Mouse (Mus musculus): ENCODE results near the gene Olfr347. TPM values are rescaled to one million over a fixed set of nuclear protein-coding genes. Genes with fewer than 3 reads are reported as not detected.

The Olfr347 gene
- not detected for total RNA-seq (2021)

DNA sequence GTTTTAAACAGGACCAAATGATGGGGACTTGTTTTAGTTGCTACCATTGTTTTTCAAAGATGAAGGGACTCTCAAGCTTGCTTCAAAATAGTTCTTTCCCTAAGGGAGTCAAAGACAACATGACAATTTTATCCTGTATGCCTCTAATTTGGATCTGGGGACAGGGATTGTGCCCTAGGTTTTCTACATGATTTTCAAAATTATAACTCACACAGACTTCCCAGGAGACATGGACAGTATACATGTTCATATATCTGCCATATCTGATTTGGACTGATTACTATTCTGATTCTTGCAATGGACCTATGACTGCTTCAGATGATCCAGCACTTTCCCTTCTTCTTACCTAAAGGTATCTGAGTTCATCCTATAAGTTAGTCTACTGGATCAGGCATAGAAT is at the start of gene Olfr347:
Gene Olfr347, plus strand, starts transcription at position 301 of the 400 bp plus-strand sequence.
- no peak for DNase-seq

DNA sequence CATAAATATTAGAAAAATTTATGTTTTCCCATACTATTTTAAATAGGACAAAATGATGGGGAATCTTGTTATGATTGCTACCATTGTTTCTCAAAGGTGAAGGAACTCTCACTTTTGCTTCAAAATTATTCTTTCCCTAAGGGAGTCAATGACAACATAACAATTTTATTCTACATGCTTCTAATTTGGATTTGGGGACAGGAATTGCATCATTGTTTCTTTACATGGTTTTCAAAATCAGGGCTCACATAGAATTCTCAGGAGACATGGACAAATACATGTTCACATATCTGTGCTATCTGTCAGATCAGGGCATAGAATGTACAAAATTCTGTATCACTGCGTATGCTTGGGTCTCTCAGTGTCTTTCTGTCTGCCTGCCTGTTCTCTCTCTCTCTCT is 46.2 kb upstream of the Olfr347 start, which contains the start of gene Olfr346:
Gene Olfr346, plus strand, starts transcription at position 301 of the 400 bp plus-strand sequence.
- no peak for DNase-seq

DNA sequence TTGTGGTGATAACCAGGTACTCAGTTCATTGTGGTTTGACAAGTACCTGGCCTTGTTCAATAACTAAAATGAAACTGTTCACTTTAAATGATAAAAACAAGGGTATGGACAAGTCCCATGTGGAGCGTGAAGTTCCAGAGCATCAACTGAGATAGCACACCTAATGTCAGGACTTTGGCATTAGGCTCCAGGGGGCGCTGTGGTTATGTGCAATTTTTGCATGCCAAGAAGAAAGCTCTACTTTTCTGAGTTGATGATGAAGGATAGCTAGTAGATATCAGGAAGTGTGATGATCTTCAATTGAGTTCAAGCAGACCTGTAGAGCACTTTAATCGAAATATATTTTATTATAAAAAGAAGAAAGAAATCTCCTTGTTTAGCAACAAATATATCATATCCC is 4.5 kb downstream of the Olfr347 start:
- DNase-seq, result no peak

DNA sequence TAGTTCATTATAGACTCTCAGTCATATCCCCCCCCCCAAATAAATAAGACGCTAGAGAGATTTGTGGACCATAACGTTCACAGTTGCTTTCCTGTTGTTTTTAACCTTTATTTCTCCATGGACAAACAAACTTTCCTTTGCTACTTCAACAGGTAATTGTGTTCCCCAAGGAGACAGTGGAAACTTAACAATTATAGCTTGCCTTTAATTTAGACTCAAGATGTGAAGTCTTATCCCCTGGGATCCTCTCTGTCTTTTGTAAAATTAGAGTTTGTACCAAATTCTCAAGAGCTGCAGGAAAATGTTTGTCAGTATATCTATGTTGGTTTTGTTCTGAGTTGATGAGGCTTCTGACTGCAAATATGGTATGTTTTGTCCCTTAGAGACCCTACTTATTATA is 52.3 kb downstream of the Olfr347 start, which contains the start of gene Olfr348:
Gene Olfr348, plus strand, starts transcription at position 301 of the 400 bp plus-strand sequence.
- no peak for DNase-seq

Other genes starting within 250 kb of the Olfr347 start
- gene Olfr341, start 249.4 kb upstream of the Olfr347 start, total RNA-seq (2021), result not detected
- not detected for gene Olfr342, start 206.9 kb upstream of the Olfr347 start, total RNA-seq (2021)
- not detected for gene Olfr344, start 165.2 kb upstream of the Olfr347 start, total RNA-seq (2021)
- gene Olfr345, start 91.9 kb upstream of the Olfr347 start, total RNA-seq (2021), result not detected
- gene Olfr346, start 46.1 kb upstream of the Olfr347 start, total RNA-seq (2021), result not detected
- not detected for gene Olfr348, start 52.4 kb downstream of the Olfr347 start, total RNA-seq (2021)
- gene Olfr50, start 58.6 kb downstream of the Olfr347 start, total RNA-seq (2021), result not detected
- gene Olfr3, start 85.1 kb downstream of the Olfr347 start, total RNA-seq (2021), result not detected
- not detected for gene Olfr350, start 114.4 kb downstream of the Olfr347 start, total RNA-seq (2021)
- not detected for gene Olfr351, start 130.8 kb downstream of the Olfr347 start, total RNA-seq (2021)
- gene Olfr352, start 136.6 kb downstream of the Olfr347 start, total RNA-seq (2021), result not detected
- not detected for gene Olfr353, start 161.0 kb downstream of the Olfr347 start, total RNA-seq (2021)
- not detected for gene Olfr354, start 173.8 kb downstream of the Olfr347 start, total RNA-seq (2021)
- gene Olfr355, start 197.0 kb downstream of the Olfr347 start, total RNA-seq (2021), result not detected
- not detected for gene Olfr356, start 205.2 kb downstream of the Olfr347 start, total RNA-seq (2021)

All from heart, postnatal 4 days (tissue).